Mouse (Mus musculus): Measurements from ENCODE around the gene Nav2. TPM values are rescaled to one million over a fixed set of nuclear protein-coding genes. Genes with fewer than 3 reads are reported as not detected.

Gene Nav2
- total and polyA plus RNA-seq, 3 experiments: 20.4 to 49.9 (median 34.4) TPM

GRCm38 (mm10) chr7:49507943-49508506 is 599.5 kb downstream of the Nav2 start:
- intact Hi-C loops (cut with DNase I): no loop called here
- H3K27me3 ChIP-seq (ENCODE audit: control insufficient read depth, insufficient read depth, low read length): no peaks in the 10 kb centered on the region
- H3K9ac ChIP-seq (ENCODE audit: low read depth, low read length): no peak overlapping the region
- no peaks in the 10 kb centered on the region for H3K36me3 ChIP-seq (ENCODE audit: control insufficient read depth, insufficient read depth, low read length)
- no peak for TF ChIP-seq POLR2A (IDR thresholded peaks at IDR 0.05; ENCODE audit: insufficient read depth, low read depth, low read length)
- no peak for TF ChIP-seq EP300 (IDR thresholded peaks at IDR 0.05; ENCODE audit: insufficient read depth, low read depth, low read length)
- TF ChIP-seq CTCF (IDR thresholded peaks at IDR 0.05): no peak
- peak; percentile 26 to 33 for DNase-seq
- no peak overlapping the region for H3K4me3 ChIP-seq
- no peaks in the 10 kb centered on the region for H3K79me2 ChIP-seq (replicated peaks; ENCODE audit: control insufficient read depth, insufficient read depth, low read length)
- peak overlapping the region; percentile 28; the same call in 1 of the 2 replicates for H3K27ac ChIP-seq
- WGBS: 64% methylated on average over 7 of the region's 7 CpGs
- H3K4me1 ChIP-seq (ENCODE audit: control insufficient read depth, insufficient read depth, low read length): peaks cover 6% of the 10 kb centered on the region; the same call in 1 of the 2 replicates

DNA sequence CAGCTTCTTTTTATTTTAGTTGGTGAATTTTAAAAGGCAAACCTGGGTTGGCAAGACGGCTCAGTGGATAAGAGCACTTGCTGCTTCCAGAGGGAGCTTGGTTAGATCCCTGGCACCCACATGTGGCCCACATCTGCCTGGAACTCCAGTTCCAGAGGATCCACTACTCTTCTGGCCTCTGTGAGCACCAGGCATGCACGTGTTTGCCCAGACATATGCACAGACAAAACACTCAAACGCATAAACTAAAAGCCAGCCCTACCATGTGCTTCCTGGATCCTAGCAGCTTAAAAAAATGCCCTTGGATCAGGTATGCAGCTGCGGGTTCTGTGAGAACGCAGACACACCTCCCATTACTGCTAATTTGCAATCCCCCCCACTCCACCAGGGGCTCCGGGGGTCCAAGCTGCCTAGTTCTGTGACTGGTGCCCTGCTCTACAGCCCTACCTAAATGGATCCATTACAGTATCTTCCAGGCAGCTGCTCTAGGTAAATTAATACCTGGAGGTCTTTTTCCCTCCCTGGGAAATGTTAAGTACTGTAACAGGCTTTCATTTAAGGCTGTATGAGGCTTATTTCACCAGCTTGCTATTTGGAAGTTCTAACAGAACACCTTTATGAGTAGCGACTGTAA is 603.4 kb downstream of the Nav2 start:
- no peak overlapping the region for H3K9ac ChIP-seq (ENCODE audit: low read depth, low read length)
- no peaks in the 10 kb centered on the region for H3K79me2 ChIP-seq (replicated peaks; ENCODE audit: control insufficient read depth, insufficient read depth, low read length)
- no peak overlapping the region for H3K4me3 ChIP-seq
- intact Hi-C loops (cut with DNase I): no loop called here
- TF ChIP-seq POLR2A (IDR thresholded peaks at IDR 0.05; ENCODE audit: insufficient read depth, low read depth, low read length): no peak
- TF ChIP-seq EP300 (IDR thresholded peaks at IDR 0.05; ENCODE audit: insufficient read depth, low read depth, low read length): no peak
- no peak for TF ChIP-seq CTCF (IDR thresholded peaks at IDR 0.05)
- DNase-seq: no peak
- H3K4me1 ChIP-seq (ENCODE audit: control insufficient read depth, insufficient read depth, low read length): peaks cover 3% of the 10 kb centered on the region; the same call in 1 of the 2 replicates
- H3K27me3 ChIP-seq (ENCODE audit: control insufficient read depth, insufficient read depth, low read length): no peaks in the 10 kb centered on the region
- H3K27ac ChIP-seq: no peak overlapping the region
- no peaks in the 10 kb centered on the region for H3K36me3 ChIP-seq (ENCODE audit: control insufficient read depth, insufficient read depth, low read length)
- WGBS: 52% methylated on average over 7 of the region's 7 CpGs

- intact Hi-C loops (cut with DNase I): no loop called here
- Histone ChIP-seq H3K4me3 (no peak overlapping the region), H3K27ac (no peak overlapping the region), H3K9ac (ENCODE audit: low read depth, low read length) (no peak overlapping the region), H3K36me3 (ENCODE audit: control insufficient read depth, insufficient read depth, low read length) (no peaks in the 10 kb centered on the region), H3K79me2 (replicated peaks; ENCODE audit: control insufficient read depth, insufficient read depth, low read length) (no peaks in the 10 kb centered on the region), H3K4me1 (ENCODE audit: control insufficient read depth, insufficient read depth, low read length) (no peaks in the 10 kb centered on the region; the same call in 1 of the 2 replicates), H3K27me3 (ENCODE audit: control insufficient read depth, insufficient read depth, low read length) (no peaks in the 10 kb centered on the region)
- no peak for TF ChIP-seq EP300 (IDR thresholded peaks at IDR 0.05; ENCODE audit: insufficient read depth, low read depth, low read length)
- no peak for TF ChIP-seq POLR2A (IDR thresholded peaks at IDR 0.05; ENCODE audit: insufficient read depth, low read depth, low read length)
- TF ChIP-seq CTCF (IDR thresholded peaks at IDR 0.05): no peak
- no peak for DNase-seq
- 79% methylated on average over 6 of the region's 6 CpGs for WGBS
Observed at GRCm38 (mm10) chr7:49513763-49514437, 605.4 kb downstream of the Nav2 start.

GRCm38 (mm10) chr7:49515012-49515411 is 606.5 kb downstream of the Nav2 start:
- Histone ChIP-seq H3K27me3 (ENCODE audit: control insufficient read depth, insufficient read depth, low read length) (no peaks in the 10 kb centered on the region), H3K36me3 (ENCODE audit: control insufficient read depth, insufficient read depth, low read length) (no peaks in the 10 kb centered on the region), H3K4me3 (no peak overlapping the region), H3K27ac (no peak overlapping the region), H3K9ac (ENCODE audit: low read depth, low read length) (no peak overlapping the region), H3K79me2 (replicated peaks; ENCODE audit: control insufficient read depth, insufficient read depth, low read length) (no peaks in the 10 kb centered on the region), H3K4me1 (ENCODE audit: control insufficient read depth, insufficient read depth, low read length) (no peaks in the 10 kb centered on the region)
- TF ChIP-seq CTCF (IDR thresholded peaks at IDR 0.05) (no peak), EP300 (IDR thresholded peaks at IDR 0.05; ENCODE audit: insufficient read depth, low read depth, low read length) (no peak), POLR2A (IDR thresholded peaks at IDR 0.05; ENCODE audit: insufficient read depth, low read depth, low read length) (no peak)
- WGBS: 75% methylated on average over 2 of the region's 2 CpGs
- intact Hi-C loops (cut with DNase I): no loop called here
- DNase-seq: no peak

GRCm38 (mm10) chr7:49520504-49520903 is 612.0 kb downstream of the Nav2 start:
- Histone ChIP-seq H3K36me3 (ENCODE audit: control insufficient read depth, insufficient read depth, low read length) (no peaks in the 10 kb centered on the region), H3K4me3 (no peak overlapping the region), H3K4me1 (ENCODE audit: control insufficient read depth, insufficient read depth, low read length) (peaks cover 4% of the 10 kb centered on the region), H3K27me3 (ENCODE audit: control insufficient read depth, insufficient read depth, low read length) (no peaks in the 10 kb centered on the region), H3K27ac (no peak overlapping the region), H3K9ac (ENCODE audit: low read depth, low read length) (no peak overlapping the region), H3K79me2 (replicated peaks; ENCODE audit: control insufficient read depth, insufficient read depth, low read length) (no peaks in the 10 kb centered on the region)
- no peak for TF ChIP-seq EP300 (IDR thresholded peaks at IDR 0.05; ENCODE audit: insufficient read depth, low read depth, low read length)
- TF ChIP-seq CTCF (IDR thresholded peaks at IDR 0.05): no peak
- no peak for TF ChIP-seq POLR2A (IDR thresholded peaks at IDR 0.05; ENCODE audit: insufficient read depth, low read depth, low read length)
- intact Hi-C loops (cut with DNase I): loop anchor here (5.0 kb wide), 1 partner anchor 37 kb away; no protein-coding TSS in a partner anchor
- 76% methylated on average over 2 of the region's 2 CpGs for WGBS
- no peak for DNase-seq

DNA sequence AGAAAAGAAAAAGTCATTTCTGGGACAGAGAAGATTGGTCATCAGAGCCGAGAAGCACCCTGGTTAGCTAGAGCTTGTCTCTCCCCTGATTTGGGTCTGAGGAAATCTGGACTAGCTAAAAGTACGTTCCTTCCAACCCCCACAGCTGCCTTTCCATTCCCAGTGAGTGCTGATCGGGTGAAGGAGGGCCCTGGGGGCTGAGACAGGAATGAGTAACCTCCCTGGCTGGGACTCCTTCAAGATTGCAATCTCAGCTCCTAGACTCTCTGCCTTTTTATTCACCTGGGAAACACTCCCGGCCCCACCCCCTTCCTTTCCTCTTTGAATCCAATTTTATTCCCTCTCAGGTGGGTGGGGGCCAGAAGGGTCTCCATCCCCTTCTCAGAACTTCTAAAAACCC is 612.8 kb downstream of the Nav2 start:
- Histone ChIP-seq H3K36me3 (ENCODE audit: control insufficient read depth, insufficient read depth, low read length) (no peaks in the 10 kb centered on the region), H3K27me3 (ENCODE audit: control insufficient read depth, insufficient read depth, low read length) (no peaks in the 10 kb centered on the region), H3K79me2 (replicated peaks; ENCODE audit: control insufficient read depth, insufficient read depth, low read length) (no peaks in the 10 kb centered on the region), H3K27ac (no peak overlapping the region), H3K4me1 (ENCODE audit: control insufficient read depth, insufficient read depth, low read length) (peaks cover 4% of the 10 kb centered on the region), H3K4me3 (no peak overlapping the region), H3K9ac (ENCODE audit: low read depth, low read length) (no peak overlapping the region)
- intact Hi-C loops (cut with DNase I): loop anchor here (5.0 kb wide), 1 partner anchor 36 kb away; no protein-coding TSS in a partner anchor
- 50% methylated on average over 4 of the region's 4 CpGs for WGBS
- TF ChIP-seq EP300 (IDR thresholded peaks at IDR 0.05; ENCODE audit: insufficient read depth, low read depth, low read length) (no peak), CTCF (IDR thresholded peaks at IDR 0.05) (no peak), POLR2A (IDR thresholded peaks at IDR 0.05; ENCODE audit: insufficient read depth, low read depth, low read length) (no peak)
- DNase-seq: no peak

Data from heart, adult 2 months (tissue).